Mouse (Mus musculus): ENCODE results near the gene Ing3. TPM values are rescaled to one million over a fixed set of nuclear protein-coding genes. Genes with fewer than 3 reads are reported as not detected.

The Ing3 gene
- polyA plus RNA-seq, 1 experiment from 2014 or later, result 63.6 TPM

Other genes with a start within 250 kb of the Ing3 start
- gene Tspan12, start 97.1 kb upstream of the Ing3 start, polyA plus RNA-seq (2014; fragmentation: Nextera tagmentation; extraction: Ambion mirVana), result 52.2 and 61.8 TPM in 2 replicates
- gene Cped1, start 36.3 kb downstream of the Ing3 start, polyA plus RNA-seq (2014; fragmentation: Nextera tagmentation; extraction: Ambion mirVana), result 59.7 and 67.9 TPM in 2 replicates